Mouse (Mus musculus) forebrain, embryonic 16.5 days (tissue): Measurements from ENCODE around the gene Crtc2. TPM values are rescaled to one million over a fixed set of nuclear protein-coding genes. Genes with fewer than 3 reads are reported as not detected.

ENCODE experiments used
- ATAC-seq: fragments of 200-750 bp; cut with Nextera tagmentation; 2 replicates; pipeline ENCODE4 v1.8.0; 2017; ENCODE audit warnings: mild to moderate bottlenecking, moderate library complexity
- H3K27ac ChIP-seq: fragments of 300-500 bp; sonication (generic); 2 replicates; pipeline ENCODE4 v1.5.1; 2014; ENCODE audit warnings: low read length, control low read depth
- H3K27me3 ChIP-seq: fragments of 300-500 bp; sonication (generic); replicated peaks from 2 replicates; pipeline ENCODE4 v1.6.1; 2014; ENCODE audit warnings: low read length; ENCODE audit not compliant: control insufficient read depth, insufficient read depth
- H3K36me3 ChIP-seq: fragments of 300-500 bp; sonication (generic); 2 replicates; pipeline ENCODE4 v1.6.1; 2014; ENCODE audit not compliant: control insufficient read depth, insufficient read depth
- H3K4me1 ChIP-seq: fragments of 300-500 bp; sonication (generic); replicated peaks from 2 replicates; pipeline ENCODE4 v1.6.1; 2014; ENCODE audit warnings: low read length; ENCODE audit not compliant: control insufficient read depth, insufficient read depth
- H3K4me2 ChIP-seq: fragments of 300-500 bp; sonication (generic); 2 replicates; pipeline ENCODE4 v1.6.1; 2014; ENCODE audit warnings: mild to moderate bottlenecking, low read length, control low read depth
- H3K4me3 ChIP-seq: fragments of 300-500 bp; sonication (generic); replicated peaks from 2 replicates; pipeline ENCODE4 v1.5.1; 2014; ENCODE audit warnings: mild to moderate bottlenecking, low read length, control low read depth
- H3K9ac ChIP-seq: fragments of 300-500 bp; sonication (generic); replicated peaks from 2 replicates; pipeline ENCODE4 v1.6.1; 2014; ENCODE audit warnings: low read depth, low read length, control low read depth
- H3K9me3 ChIP-seq: fragments of 300-500 bp; sonication (generic); 2 replicates; pipeline ENCODE4 v1.6.1; 2016; ENCODE audit warnings: low read length; ENCODE audit not compliant: control insufficient read depth
- WGBS: fragments of 180-500 bp; shearing (Covaris S2); extraction: QIAGEN DNeasy Blood & Tissue Kit; methylation state at CpG from one replicate; pipeline ENCODE4 v1.1.7; 2014; 5-methylcytosine and 5-hydroxymethylcytosine counted together
- polyA plus RNA-seq: library from polyadenylated mRNA; unstranded; fragments of >200 nt; fragmentation: Nextera tagmentation; extraction: Ambion mirVana; gene quantifications from 2 replicates; pipeline ENCODE4 v1.2.1, GENCODE M21; 2015

The Crtc2 gene
- polyA plus RNA-seq, 1 experiment from 2014 or later: 23.2 TPM

- Histone ChIP-seq H3K4me1 (peaks cover 15% of the 10 kb centered on the region), H3K36me3 (no peaks in the 10 kb centered on the region)
Measured at GRCm38 (mm10) chr3:90291982-90292344, 38.0 kb downstream of the Crtc2 start.

GRCm38 (mm10) chr3:90292345-90293275 is 38.6 kb downstream of the Crtc2 start, which contains the start of gene Gatad2b:
Gene Gatad2b, plus strand, starts transcription at chr3:90293178.
- H3K4me3 ChIP-seq: peak within 1 kb of the TSS; percentile 71
- H3K4me1 ChIP-seq: peaks cover 15% of the 10 kb centered on the region
- no peaks in the 10 kb centered on the region for H3K36me3 ChIP-seq
- peak within 1 kb of the TSS; percentile 86 for H3K9ac ChIP-seq
- H3K27ac ChIP-seq: peak within 1 kb of the TSS; percentile 98
- H3K4me2 ChIP-seq: peak within 1 kb of the TSS; percentile 77
- WGBS: under 1% methylated on average over 40 of the region's 47 CpGs
- no peaks in the 10 kb centered on the region for H3K9me3 ChIP-seq
- ATAC-seq: peak; percentile 98
- no peaks in the 10 kb centered on the region for H3K27me3 ChIP-seq

More at GRCm38 (mm10) chr3:90291982-90292344, 38.0 kb downstream of the Crtc2 start:
- no peak for ATAC-seq
- H3K4me2 ChIP-seq: peak overlapping the region; percentile 65
- H3K4me3 ChIP-seq: peak overlapping the region; percentile 71
- no peaks in the 10 kb centered on the region for H3K9me3 ChIP-seq
- H3K27me3 ChIP-seq: no peaks in the 10 kb centered on the region
- WGBS: 39% methylated on average over 2 of the region's 2 CpGs
- peak overlapping the region; percentile 98 for H3K27ac ChIP-seq
- peak overlapping the region; percentile 86 for H3K9ac ChIP-seq

GRCm38 (mm10) chr3:90293352-90294063 is 39.5 kb downstream of the Crtc2 start:
- H3K9ac ChIP-seq: peak overlapping the region; percentile 85
- WGBS: under 1% methylated on average over 25 of the region's 68 CpGs
- peak overlapping the region; percentile 71 for H3K4me3 ChIP-seq
- ATAC-seq: peak; percentile 23
- no peaks in the 10 kb centered on the region for H3K36me3 ChIP-seq
- no peaks in the 10 kb centered on the region for H3K27me3 ChIP-seq
- peak overlapping the region; percentile 77 for H3K4me2 ChIP-seq
- H3K27ac ChIP-seq: peak overlapping the region; percentile 96
- H3K4me1 ChIP-seq: peaks cover 15% of the 10 kb centered on the region
- H3K9me3 ChIP-seq: no peaks in the 10 kb centered on the region

- Histone ChIP-seq H3K9ac (peak overlapping the region; percentile 85), H3K4me1 (peaks cover 15% of the 10 kb centered on the region), H3K27me3 (no peaks in the 10 kb centered on the region), H3K9me3 (no peaks in the 10 kb centered on the region), H3K4me3 (peak overlapping the region; percentile 71), H3K27ac (no peak overlapping the region), H3K36me3 (no peaks in the 10 kb centered on the region), H3K4me2 (peak overlapping the region; percentile 77)
- ATAC-seq: no peak
- 1% methylated on average over 11 of the region's 11 CpGs for WGBS
Measured at GRCm38 (mm10) chr3:90294064-90294440, 40.1 kb downstream of the Crtc2 start.

- no peak overlapping the region for H3K9ac ChIP-seq
- peaks cover 15% of the 10 kb centered on the region for H3K4me1 ChIP-seq
- H3K4me3 ChIP-seq: peak overlapping the region; percentile 71
- peak overlapping the region; percentile 77 for H3K4me2 ChIP-seq
- 72% methylated on average over 2 of the region's 2 CpGs for WGBS
- no peak for ATAC-seq
- no peaks in the 10 kb centered on the region for H3K36me3 ChIP-seq
- H3K27ac ChIP-seq: no peak overlapping the region
- H3K9me3 ChIP-seq: no peaks in the 10 kb centered on the region
- H3K27me3 ChIP-seq: no peaks in the 10 kb centered on the region
Measured at GRCm38 (mm10) chr3:90294651-90295050, 40.7 kb downstream of the Crtc2 start.

- H3K36me3 ChIP-seq: no peaks in the 10 kb centered on the region
- no peak for ATAC-seq
- WGBS: 74% methylated on average over 3 of the region's 3 CpGs
- H3K4me1 ChIP-seq: 0 out of 2 replicates have a peak, but pooled peaks cover 3% of the 10 kb centered on the region
- no peak overlapping the region for H3K27ac ChIP-seq
- H3K27me3 ChIP-seq: no peaks in the 10 kb centered on the region
- no peak overlapping the region for H3K4me2 ChIP-seq
- no peak overlapping the region for H3K4me3 ChIP-seq
- H3K9me3 ChIP-seq: no peaks in the 10 kb centered on the region
- H3K9ac ChIP-seq: no peak overlapping the region
Measured at GRCm38 (mm10) chr3:90305801-90306200, 51.8 kb downstream of the Crtc2 start.

- H3K4me3 ChIP-seq: no peak overlapping the region
- H3K4me1 ChIP-seq: 0 out of 2 replicates have a peak, but pooled peaks cover 3% of the 10 kb centered on the region
- no peaks in the 10 kb centered on the region for H3K36me3 ChIP-seq
Measured at GRCm38 (mm10) chr3:90309589-90309988, 55.6 kb downstream of the Crtc2 start.

GRCm38 (mm10) chr3:90313367-90313766 is 59.4 kb downstream of the Crtc2 start:
- Histone ChIP-seq H3K36me3 (no peaks in the 10 kb centered on the region), H3K27me3 (no peaks in the 10 kb centered on the region), H3K27ac (no peak overlapping the region), H3K4me2 (no peak overlapping the region), H3K9me3 (no peaks in the 10 kb centered on the region), H3K9ac (no peak overlapping the region), H3K4me1 (no peaks in the 10 kb centered on the region), H3K4me3 (no peak overlapping the region)
- no peak for ATAC-seq

More at GRCm38 (mm10) chr3:90309589-90309988, 55.6 kb downstream of the Crtc2 start:
- Histone ChIP-seq H3K9ac (no peak overlapping the region), H3K4me2 (no peak overlapping the region), H3K9me3 (no peaks in the 10 kb centered on the region), H3K27ac (no peak overlapping the region), H3K27me3 (no peaks in the 10 kb centered on the region)
- no peak for ATAC-seq
